Mouse (Mus musculus): ENCODE measurements around the gene Prkci.

Gene Prkci

DNA sequence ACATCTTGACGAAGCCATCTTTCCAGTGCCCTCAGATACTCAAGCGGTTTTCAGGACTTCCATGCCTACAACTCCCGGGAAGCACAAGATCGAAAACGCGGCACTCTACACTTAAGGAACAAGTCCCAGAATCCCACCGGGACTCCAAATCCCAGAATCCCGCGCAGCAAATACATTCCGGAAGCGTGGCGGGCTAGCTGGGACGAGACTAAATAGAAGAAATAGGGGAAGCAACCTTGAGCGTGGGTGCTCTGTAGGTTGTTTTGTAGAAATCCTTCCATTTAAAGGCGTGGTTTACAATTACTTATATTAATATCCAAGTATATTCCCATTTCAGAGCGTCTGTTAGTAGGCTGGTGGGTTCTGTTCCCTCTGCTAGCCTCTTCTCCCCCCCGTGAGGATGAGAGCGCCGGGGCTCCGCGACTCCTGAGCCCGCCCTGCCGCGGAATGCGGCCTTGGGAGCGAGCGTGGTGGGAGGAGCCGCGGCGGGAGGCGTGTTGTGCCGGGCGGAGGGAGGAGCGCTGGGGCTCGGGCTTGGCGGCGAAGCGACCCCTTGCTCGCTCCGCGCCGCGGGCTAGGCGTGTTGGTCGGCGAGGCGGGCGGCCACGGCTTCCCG is at the start of gene Prkci:
Gene Prkci (plus strand): TSS at position 465 of the 616 bp plus-strand sequence.
- DNase-seq: peak; percentile 94

DNA sequence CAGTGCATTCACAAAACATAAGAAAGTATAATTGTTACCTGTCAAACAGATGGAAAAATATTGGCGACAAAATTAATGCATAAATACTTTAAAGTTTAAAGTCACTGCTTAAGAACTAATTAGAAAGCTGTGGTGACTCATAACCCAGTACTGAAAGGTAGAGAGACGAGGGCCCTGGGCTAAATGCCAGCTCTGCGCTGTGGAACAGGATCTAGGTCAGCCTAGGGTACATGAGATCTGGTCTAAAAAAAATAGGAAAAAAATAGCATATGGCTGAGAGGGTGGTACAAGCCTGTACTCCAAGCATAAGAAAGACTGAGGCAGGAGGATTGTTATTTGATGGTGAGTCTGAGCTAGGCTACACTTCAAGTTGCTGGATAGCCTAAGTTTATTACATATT is 43.9 kb upstream of the Prkci start:
- DNase-seq: peak; percentile 32 to 37

DNA sequence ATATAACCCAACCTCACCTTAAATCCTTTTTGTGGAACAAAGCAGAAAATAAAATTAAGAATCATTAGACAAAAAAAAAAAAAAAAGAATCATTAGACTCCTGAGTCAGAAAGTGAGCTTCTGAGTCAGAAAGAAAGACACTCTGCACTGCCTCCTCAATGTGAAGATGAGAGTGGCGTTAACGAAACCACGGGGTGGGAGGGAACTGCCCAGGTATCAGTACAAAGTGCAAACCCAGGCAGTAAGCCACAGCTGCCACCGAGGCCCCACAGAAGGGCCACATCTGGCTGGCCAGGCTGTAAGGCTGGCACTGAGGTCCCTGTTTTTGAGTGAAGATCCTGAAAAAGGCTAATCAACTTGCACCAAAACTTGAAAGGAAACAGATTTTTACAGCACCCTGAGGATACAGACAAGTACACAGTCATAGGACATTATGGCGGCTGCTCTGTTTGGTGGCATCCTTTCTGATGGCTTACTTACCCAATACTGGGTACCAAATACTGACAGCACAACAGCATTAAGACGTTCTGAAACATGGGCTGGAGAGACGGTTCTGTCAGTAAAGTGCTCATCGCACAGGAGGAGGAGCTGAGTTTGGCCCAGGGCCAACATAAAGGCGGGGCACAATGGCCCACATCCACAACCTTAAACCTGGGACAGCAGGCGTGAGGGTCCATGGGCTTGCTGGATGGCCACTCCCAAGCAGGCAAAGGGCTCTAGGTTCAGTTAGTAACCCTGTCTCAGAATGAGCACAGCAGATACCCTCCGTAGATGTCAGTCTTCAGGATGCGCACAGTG is 43.1 kb upstream of the Prkci start:
- DNase-seq: no peak

DNA sequence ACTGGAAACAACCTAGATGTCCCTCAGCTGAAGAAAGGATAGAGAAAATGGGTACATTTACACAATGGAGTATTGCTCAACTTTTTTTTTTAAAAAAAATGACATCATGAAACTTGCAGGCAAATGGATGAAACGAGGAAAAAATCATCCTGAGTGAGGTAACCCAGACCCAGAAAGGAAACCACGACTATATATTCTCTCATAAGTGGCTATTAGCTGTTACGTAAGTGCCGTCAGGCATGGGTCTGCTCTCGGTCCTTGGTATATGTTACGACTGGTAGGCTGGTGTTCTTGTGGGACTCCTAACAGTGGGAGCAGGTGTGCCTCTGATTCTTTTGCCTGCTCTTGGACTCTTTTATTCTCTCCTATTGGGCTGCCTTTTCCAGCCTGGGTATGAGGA is 39.2 kb upstream of the Prkci start:
- DNase-seq: no peak

DNA sequence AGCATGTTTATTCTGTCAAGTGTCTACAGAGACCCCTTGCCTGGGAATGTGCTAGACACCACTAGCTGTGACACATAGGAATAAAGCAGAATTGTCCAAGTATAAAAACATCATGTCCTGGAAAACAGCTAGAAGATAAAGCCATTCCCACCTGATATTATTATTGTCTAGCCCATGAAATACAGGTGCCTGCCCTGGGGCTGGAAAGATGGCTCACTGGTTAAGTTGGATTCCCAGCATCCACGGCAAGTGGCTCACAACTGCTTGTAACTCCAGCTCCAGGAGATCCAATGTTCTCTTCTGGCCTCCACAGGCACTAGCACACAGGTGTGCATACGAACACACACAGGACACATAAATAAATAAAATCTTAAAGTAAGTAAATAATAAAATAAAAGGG is 36.8 kb upstream of the Prkci start:
- no peak for DNase-seq

DNA sequence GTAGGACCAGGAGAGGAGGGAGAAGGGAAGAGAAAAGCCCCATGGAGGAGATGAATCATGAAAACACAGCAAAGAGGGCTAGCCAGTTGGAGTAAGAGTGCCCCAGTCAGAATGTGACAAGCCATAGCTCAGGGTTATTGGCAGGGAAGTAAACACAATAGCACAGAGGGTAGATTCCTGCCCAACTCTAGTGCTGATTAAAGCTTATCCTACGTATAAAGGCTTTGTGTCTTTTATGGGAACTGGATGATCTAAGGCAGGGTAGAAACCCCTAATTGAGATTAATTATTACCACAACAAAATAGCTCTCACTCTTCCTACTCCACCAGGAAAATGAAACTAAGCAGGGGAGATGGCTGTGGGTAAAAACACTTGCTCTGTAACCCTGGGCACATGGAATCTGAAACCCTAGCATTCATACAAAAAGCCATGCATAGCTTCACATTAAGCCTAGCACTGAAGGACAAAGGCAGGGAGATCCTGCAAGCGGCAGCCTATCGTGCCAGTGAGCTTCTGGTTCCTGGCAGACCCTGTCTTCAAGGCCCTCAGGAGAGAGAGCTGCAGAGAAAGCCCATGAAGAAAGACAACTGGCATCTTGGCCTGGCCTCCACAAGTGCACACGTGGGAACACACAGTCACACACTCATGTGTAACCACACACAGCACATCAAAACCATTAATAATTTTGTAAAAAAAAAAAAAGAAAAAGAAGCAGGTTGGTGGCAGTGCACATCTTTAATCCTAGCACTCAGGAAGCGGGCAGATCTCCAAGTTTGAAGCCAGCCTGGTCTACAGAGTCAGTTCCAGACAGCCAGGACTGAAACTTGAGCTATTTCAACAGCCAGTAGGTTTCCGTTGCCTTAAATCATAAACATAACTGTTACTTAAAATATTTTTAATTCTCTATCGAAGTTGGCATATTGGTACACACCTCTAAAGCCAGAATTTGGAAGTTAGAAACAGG is 35.4 kb upstream of the Prkci start:
- DNase-seq: no peak

DNA sequence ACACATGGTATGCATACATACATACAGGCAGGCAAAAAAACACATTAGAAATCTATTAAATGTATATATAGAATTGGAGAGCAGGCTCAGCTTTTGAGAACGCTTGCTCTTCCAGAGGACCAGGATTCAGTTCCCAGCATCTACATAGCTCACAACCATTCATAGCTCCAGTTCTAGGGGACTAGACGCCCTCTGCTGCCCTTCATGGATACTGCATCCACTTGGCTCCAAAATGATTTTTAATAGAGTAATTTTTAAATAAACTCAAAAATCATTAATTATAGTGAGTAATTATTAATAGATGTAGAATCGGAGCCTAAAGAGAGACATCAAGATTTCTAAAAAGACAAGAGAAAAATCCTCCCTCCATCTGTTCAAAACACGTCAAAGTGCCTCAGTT is 32.4 kb upstream of the Prkci start:
- no peak for DNase-seq

DNA sequence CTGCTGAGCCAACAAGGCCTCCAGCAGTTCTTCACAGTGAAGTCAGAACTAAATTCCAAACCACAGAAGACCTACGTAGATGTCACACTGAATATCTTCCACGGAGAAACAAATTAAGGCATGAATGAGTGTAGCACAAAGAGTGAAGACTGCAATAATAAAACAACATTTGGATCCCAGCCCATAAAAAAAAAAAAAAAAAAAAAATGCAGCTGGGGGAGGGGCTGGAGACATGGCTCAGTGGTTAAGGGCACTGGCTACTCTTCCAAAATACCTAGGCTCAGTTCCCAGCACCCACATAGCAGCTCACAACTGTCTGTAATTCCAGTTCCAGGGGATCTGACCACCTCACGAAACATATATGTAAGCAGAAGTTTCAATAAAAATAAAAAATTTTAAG is 31.3 kb upstream of the Prkci start:
- no peak for DNase-seq

DNA sequence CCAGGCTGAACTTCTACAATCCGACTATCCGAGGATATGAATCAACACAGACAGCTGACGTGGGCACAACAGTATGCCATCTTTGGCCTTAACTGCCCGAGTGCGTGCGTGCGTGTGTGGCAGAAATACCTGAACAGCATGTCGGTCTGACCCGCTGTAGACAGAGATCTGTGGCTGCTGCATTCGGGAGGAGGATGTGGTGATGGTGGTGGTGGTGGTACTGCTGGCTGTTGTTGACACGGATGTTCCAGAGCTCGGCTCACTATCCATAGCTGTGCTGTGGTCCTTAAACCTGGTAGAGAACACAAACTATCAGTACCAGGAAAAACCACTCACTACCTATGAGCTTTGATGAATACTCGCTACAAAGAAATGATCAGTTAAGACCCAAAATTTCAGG is 29.9 kb upstream of the Prkci start:
- DNase-seq: no peak

DNA sequence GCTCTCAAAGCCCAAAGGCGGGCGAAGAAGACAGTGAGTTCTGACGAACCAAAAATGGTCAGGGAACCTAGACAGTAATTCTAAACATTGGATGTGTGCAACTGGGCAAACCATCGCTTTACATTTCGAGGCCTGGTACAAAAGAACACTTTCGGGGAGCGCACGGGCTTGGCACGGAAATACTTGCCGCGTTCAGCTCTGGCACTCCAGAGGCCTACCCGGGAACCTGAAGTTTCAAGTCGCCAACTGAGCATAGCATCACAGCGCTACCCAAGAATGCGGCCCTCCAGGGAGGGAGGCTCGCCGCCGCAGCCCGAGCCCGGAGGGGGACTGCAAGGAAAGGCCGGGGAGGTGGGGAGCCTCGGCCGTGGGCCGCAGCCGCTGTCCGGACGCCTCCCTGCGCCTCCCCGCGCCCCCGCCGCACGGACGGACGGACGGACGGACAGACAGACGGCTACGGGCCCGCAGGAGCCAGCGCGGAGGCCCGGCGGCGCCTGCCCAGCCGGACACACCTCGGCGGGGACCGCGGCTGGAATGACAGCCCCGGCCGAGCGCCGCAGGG is 26.9 kb upstream of the Prkci start:
- DNase-seq: peak; percentile 48 to 55

DNA sequence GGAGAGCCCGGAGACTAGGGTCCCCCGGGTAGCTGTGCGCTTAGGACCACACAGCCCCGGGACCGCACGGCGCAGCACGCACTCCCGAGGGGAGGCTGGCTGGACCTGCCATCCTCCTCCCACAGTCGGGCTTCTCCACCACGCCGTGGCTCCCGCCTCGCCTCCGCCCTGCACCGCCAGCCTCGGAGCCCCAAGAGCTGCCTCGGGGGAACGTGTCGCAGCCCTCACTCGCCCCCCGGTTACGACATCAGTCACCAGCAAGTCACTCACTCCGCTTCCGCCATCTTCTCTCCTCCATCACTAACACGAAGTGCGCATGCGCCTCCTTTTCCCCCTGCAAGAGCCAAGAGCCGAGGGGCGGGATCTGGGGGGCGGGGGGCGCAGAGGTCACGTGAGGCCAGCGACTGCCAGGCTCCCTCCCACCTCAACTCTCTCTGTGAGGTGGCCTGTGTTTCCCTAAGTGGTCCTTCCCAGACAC is 26.4 kb upstream of the Prkci start, which contains the start of gene Phc3:
Gene Phc3 (minus strand): TSS at position 312 of the 478 bp plus-strand sequence.
- DNase-seq: peak; percentile 92 to 95

DNA sequence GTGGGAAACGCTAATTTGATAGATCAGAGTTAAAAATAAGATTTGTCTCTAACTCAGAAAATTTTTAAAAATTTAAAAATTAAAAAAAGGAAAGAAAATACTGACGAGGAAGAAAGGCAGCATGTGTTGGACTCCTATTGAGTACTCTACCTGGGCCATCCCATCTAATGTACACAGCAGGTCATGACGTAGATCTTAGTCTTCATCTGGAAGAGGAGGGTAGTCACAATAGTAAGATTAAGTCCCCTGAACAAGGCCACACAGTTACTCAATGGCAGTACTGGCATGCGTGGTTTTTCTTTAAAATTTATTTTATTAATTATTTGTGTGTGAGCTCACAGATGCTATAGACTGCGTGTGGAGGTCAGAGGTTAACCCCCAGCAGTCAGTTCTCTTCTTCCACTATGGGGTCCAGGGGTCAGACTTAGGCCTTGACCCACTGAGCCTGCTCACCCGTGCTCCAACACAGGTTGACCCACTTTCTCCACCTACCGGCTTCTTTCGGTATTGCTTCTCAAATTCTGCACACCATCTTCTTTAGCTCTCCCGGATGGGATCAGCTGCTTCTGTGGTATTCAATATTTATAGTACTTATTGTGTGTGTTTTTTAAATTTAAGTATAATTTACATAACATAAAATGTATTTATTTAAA is 20.3 kb upstream of the Prkci start:
- DNase-seq: peak; percentile 46 to 76

DNA sequence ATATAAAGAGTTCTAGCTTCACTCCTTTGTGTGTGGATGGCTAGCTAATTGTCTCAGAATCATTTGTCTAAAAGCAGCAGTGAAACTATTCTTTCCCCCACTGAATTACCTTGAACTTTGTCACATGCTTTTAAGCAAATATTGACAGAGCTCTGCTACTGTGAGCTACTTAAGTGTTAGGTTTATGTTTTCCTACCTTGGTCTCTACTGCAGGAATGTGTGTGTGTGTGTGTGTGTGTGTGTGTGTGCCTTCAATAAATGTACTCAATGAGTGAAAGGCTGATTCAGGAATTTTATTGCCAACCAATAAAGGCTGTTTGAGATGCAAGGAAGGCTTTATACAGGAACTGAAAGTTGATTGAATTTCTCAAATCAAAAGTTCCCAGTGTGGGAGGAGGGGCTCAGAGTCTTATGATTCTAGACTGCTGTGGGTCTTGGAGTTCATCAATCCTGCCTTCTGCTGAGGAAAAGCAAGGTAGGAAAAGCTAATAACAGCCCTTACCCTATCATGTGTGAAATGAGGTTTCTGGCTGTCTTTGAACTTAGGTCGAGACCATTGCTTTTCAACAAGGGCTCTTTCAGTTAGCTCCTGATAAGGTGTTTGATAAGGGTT is 18.4 kb upstream of the Prkci start:
- peak; percentile 35 to 62 for DNase-seq

DNA sequence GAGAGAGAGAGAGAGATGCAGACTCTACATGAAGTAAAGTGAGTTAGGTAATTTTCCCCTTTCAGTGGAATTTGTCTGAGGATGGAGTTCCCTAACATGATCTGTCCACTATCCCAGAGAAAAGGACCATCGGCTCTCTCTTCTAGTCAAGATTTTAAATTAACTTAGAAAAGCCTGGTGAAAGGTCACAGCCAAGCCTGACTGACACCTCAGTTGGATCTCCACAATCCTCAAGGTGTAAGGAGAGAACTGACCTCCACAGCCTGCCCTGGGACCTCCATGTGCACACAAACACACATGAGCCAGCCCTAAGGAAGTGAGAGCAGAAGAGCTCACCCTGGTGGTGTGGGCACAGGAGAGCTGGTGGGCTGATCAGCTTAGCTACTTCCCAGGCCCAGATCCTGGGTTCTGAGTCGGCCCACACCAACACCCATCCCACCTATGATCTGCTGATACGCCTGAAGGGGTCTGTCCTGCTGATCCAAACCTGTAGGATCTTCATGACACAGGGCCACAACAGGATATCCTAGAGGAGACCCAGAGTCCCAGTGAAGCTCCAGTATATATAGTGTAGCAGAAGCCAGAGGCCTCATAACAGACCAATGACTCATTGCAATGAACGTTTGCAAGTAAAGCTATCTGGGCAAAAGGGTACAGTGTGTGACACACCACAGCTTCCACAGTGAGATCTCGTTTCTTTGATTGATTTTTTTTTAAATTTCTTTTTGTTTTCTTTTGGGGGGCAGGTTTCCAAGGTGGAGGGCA is 13.7 kb upstream of the Prkci start:
- no peak for DNase-seq

DNA sequence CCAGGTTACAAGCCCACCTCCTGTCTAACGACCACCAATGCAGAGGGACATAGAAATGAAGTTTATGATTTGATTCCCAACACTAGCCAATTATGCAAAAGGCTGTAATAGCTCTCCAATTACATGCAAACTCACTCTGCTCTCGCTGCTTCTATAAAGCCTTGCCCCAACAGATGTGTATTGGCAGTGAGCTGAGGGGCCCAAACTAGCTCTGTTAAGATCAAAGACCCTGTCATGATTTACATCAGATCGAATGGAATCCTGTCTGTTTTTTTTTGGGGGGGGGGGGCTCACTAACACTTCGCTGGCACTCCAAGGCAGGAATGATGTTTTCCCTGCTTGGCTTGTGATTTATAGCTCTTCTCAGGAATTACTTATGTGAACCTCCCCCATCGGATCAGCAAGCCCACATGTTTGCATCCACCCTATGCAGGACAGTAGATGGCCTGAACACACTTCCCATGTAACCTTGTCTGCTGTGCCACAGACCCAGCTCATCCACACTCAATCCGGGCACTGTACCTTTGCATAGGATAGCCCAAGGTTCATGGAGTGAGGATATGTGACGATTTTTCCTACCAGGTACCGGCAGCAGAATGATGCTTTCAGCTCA is 12.5 kb upstream of the Prkci start:
- DNase-seq: no peak

DNA sequence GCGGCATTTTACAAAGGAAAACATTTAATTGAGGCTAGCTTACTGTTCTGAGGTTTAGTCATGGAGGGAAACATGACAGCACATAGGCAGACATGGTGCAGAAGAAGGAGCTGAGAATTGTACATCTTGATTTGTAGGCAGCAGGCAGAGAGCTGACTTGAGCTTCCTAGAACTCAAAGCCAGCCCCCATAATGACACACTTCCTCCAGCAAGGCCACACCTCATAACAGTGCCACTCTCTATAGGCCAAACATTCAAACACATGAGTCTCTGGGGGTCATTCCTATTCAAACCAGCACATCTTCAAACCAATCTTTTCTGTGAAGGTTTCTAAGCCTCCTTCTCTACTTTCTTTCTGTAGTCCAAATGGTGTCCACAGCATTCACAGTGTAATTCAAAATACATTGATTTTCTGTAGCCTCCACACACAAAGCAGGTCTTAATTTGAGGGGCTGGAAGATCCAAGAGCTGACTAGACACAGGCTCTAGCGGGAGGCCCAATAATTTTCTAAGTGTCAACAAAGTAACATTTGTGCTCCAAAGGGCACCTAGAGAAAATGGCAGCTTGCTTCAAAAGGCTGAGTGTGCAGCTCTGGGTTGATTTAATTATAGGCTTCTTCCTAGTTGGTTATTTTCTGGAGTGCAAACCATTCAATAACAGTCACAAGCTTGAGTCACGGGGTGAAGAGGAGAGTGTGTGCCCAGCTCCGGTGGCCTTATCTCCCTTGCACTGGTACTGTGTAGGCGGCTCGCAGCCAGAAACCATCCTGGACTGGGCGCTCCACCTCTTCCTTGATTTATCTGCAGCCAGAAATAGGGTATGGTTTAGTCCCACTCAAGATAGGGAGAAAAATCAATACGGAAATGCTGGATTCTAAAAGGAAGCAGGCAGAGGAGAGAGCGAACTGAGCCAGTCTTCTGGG is 7.9 kb upstream of the Prkci start:
- DNase-seq: peak; percentile 33 to 34

DNA sequence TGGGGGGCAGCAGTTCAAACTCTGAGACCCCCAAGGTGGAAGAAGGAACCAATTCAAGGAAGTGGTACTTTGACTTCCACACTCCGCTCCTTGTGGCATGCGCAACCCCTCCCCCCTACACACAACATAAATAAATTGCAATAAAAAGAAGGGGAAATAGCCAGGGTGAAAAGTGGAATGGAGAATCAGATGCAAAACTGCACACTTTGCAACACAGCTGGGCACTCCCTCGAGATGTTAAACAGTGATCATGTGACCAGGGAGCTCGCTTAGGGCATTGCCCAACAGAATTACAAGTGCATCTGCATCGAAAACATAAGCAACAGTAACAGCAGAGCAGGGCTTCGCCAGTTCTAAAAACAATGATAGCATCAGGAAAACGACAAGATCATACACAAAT is 3.4 kb upstream of the Prkci start:
- DNase-seq: no peak

DNA sequence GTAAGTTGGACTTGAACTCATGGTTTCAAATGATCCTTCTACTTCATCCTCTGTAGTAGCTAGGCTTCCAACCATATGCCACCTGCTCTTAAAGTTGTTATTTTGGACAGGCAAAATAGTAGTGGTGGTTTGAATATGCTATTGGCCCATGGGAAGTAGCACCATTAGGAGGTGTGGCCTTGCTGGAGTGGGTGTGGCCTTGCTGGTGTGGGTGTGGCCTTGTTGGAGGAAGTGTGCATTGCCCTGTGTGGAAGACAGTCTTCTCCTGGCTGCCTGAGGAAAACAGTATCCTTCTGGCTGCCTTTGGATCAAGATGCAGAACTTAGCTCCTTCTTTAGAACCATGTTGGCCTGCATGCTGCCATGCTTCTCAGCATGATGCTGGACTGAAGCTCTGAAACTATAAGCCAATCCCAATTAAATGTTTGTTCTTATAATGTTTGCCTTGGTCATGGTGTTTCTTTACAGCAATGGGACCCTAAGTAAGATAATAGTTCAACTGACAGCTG is 2.4 kb upstream of the Prkci start:
- DNase-seq: peak in 1 of 2 experiments; percentile 40

DNA sequence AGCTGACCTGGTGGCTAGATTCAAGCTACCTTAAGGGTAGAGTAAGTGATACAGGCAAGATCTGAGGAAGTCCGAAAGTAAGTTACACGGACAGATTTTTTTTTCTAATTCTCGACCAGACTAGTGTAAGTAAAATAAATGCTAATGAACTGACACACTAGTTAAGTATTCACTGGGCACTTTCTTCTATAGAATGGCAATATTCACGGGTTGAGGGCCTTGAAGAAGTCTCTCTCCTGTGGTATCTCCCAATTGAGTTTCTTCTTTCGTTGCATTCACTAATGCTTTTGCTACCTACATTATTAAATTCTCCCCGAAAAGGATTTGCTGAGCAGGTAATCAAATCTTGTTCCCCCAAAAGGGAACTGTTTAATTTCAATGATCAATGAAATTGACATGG is 688 bp upstream of the Prkci start:
- DNase-seq: no peak

Measured in lung, adult 18-20 months (tissue).